22 mouse cellular contexts compared by ENCODE assay signal in the genomic region with DNA sequence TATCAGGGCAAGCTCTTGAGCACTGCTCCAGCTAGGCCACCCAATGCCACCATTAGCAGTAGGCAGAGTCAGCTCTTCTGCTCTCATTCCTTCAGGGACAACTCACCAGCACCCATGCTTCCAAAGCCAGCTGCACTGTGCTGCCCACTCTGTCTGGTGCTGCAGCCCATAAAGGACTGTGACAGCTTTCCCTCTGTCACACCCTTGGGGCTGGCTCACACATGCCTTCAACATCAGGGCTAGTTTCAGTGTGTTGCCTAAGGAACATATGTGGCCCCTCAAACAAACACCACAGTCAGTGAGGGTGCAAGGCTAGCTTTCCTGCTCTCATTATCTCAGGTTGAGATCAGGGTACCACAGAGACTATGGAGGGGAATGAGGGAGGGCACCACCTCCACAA.
"Had no signal": no experiment of that assay in that cellular context is flagged by ENCODE, and none has a peak within 500 bp of the region (broad histone marks: within the 10 kb centered on the region; RNA-seq: fewer than 3 reads in every experiment).

No protein-coding gene starts in this region.

- DNase-seq: liver, postnatal 0 days; lung, adult 2 months; lung, postnatal 14 days; lung, postnatal 36 days; retina, postnatal 1 day; right cerebral cortex, adult 18-20 months; right cerebral cortex, postnatal 25 days; right cerebral cortex, postnatal 4 days; spleen, adult 18-20 months; thymus, adult 18-20 months; thymus, postnatal 25 days; thymus, postnatal 4 days had no signal

- H3K4me3 ChIP-seq: liver, embryonic 15.5 days; lung, embryonic 15.5 days; megakaryocyte, embryonic 14.5 days; midbrain, embryonic 13.5 days; midbrain, embryonic 15.5 days; myocyte; neural tube, embryonic 13.5 days; neural tube, embryonic 15.5 days had no signal

- H3K4me1 ChIP-seq: liver, embryonic 15.5 days; lung, embryonic 15.5 days; megakaryocyte, embryonic 14.5 days; midbrain, embryonic 13.5 days; midbrain, embryonic 15.5 days; neural tube, embryonic 13.5 days; neural tube, embryonic 15.5 days had no signal

- ATAC-seq: liver, postnatal 0 days; lung, postnatal 0 days; midbrain, embryonic 15.5 days had no signal

- H3K9me3 ChIP-seq: liver, embryonic 15.5 days; lung, embryonic 15.5 days; midbrain, embryonic 13.5 days; midbrain, embryonic 15.5 days; neural tube, embryonic 13.5 days; neural tube, embryonic 15.5 days had no signal

- H3K9ac ChIP-seq: liver, embryonic 15.5 days; liver, postnatal 0 days; lung, embryonic 15.5 days; midbrain, embryonic 13.5 days; midbrain, embryonic 15.5 days; neural tube, embryonic 13.5 days; neural tube, embryonic 15.5 days had no signal

- H3K27ac ChIP-seq: liver, embryonic 15.5 days; lung, embryonic 15.5 days; macrophage; midbrain, embryonic 13.5 days; midbrain, embryonic 15.5 days; neural tube, embryonic 13.5 days; neural tube, embryonic 15.5 days had no signal

- H3K36me3 ChIP-seq: liver, embryonic 15.5 days; lung, embryonic 15.5 days; midbrain, embryonic 13.5 days; midbrain, embryonic 15.5 days; neural tube, embryonic 13.5 days; neural tube, embryonic 15.5 days had no signal

- H3K27me3 ChIP-seq: liver, embryonic 15.5 days; lung, embryonic 15.5 days; megakaryocyte, embryonic 14.5 days; midbrain, embryonic 13.5 days; midbrain, embryonic 15.5 days; neural tube, embryonic 13.5 days; neural tube, embryonic 15.5 days had no signal

- H3K4me2 ChIP-seq: liver, embryonic 15.5 days; lung, embryonic 15.5 days; midbrain, embryonic 13.5 days; midbrain, embryonic 15.5 days; neural tube, embryonic 13.5 days; neural tube, embryonic 15.5 days had no signal
